Mouse (Mus musculus): ENCODE results near the gene Def8. TPM values are rescaled to one million over a fixed set of nuclear protein-coding genes. Genes with fewer than 3 reads are reported as not detected.

Gene Def8
- total and polyA plus RNA-seq, 3 experiments, result 17.9 to 22.4 (median 19.9) TPM

DNA sequence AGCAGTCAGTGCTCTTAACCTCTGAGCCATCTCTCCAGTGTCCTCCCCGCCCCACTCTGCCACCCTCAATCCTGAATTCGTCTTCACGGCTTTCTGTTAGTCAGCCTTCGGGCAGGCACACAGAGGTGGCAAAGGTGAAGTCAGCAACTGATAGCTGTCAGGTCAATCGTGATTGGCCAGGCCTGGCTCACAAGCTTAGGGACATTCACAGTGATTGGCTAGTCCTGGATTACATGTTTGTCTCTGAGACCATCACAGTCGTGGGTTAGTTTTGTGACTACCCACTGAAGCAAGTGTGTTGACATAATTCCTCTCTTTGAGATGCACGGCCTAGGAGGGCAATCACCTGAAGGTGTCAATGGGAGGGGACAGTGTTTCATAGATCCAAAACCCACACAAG lies 30.0 kb downstream of the Def8 start:
- Histone ChIP-seq H3K79me2 (replicated peaks; ENCODE audit: control insufficient read depth, extremely low read depth, insufficient read depth, poor library complexity, severe bottlenecking) (no peaks in the 10 kb centered on the region), H3K36me3 (replicated peaks in 1 of 2; ENCODE audit: control insufficient read depth in 1 of 2, insufficient read depth in 1 of 2, low read length in 1 of 2) (peaks cover 35 to 78% of the 10 kb centered on the region in 2 experiments), H3K27ac (ENCODE audit: insufficient read depth, low read depth) (no peak overlapping the region), H3K9me3 (replicated peaks; ENCODE audit: low read length) (no peaks in the 10 kb centered on the region), H3K27me3 (replicated peaks) (no peaks in the 10 kb centered on the region), H3K4me3 (replicated peaks in 1 of 3; ENCODE audit: low read depth in 2 of 3, low read length in 2 of 3, poor library complexity in 1 of 3) (no peak overlapping the region), H3K4me2 (ENCODE audit: insufficient read depth, low read depth, poor library complexity, severe bottlenecking) (no peak overlapping the region), H3K4me1 (ENCODE audit: control insufficient read depth in 1 of 2, insufficient read depth in 2 of 2) (peaks cover 0 to 3% of the 10 kb centered on the region in 2 experiments; a peak in 1 of 4 replicates), H3K9ac (ENCODE audit: insufficient read depth, low read depth) (no peak overlapping the region)
- dilution Hi-C loops (cut with MboI; ENCODE audit: extremely low pct_ligation_motif_present, extremely low pct_unique_long_range_greater_than_20kb, low sequenced_read_pairs), result no loop called here
- in situ Hi-C loops (cut with MboI; ENCODE audit: low pct_ligation_motif_present, low pct_unique_long_range_greater_than_20kb, low sequenced_read_pairs), result no loop called here
- TF ChIP-seq POLR2A (IDR thresholded peaks at IDR 0.05; ENCODE audit: low read depth, low read length) (no peak), ZKSCAN1 (IDR thresholded peaks at IDR 0.05; ENCODE audit: borderline replicate concordance, low read depth, low read length) (no peak), MAX (IDR thresholded peaks at IDR 0.05; ENCODE audit: low read length) (no peak), MAZ (IDR thresholded peaks at IDR 0.05; ENCODE audit: low read depth, low read length) (no peak), PAX5 (IDR thresholded peaks at IDR 0.05; ENCODE audit: low read length) (no peak), MYC (IDR thresholded peaks at IDR 0.05; ENCODE audit: low read depth, low read length) (no peak), E2F4 (IDR thresholded peaks at IDR 0.05; ENCODE audit: insufficient replicate concordance, low read depth, low read length) (no peak), JUN (IDR thresholded peaks at IDR 0.05; ENCODE audit: insufficient read depth, low read depth, low read length) (no peak), RCOR1 (conservative IDR thresholded peaks at IDR 0.05; ENCODE audit: low read depth, low read length) (no peak), CHD1 (IDR thresholded peaks at IDR 0.05; ENCODE audit: low read depth, low read length) (no peak), ETS1 (conservative IDR thresholded peaks at IDR 0.05; ENCODE audit: low read depth, low read length) (no peak)
- no peak for DNase-seq (ENCODE audit: extremely low read depth)

GRCm38 (mm10) chr8:123453951-123454350 lies 30.6 kb downstream of the Def8 start:
- dilution Hi-C loops (cut with MboI; ENCODE audit: extremely low pct_ligation_motif_present, extremely low pct_unique_long_range_greater_than_20kb, low sequenced_read_pairs) (no loop called here), in situ Hi-C loops (cut with MboI; ENCODE audit: low pct_ligation_motif_present, low pct_unique_long_range_greater_than_20kb, low sequenced_read_pairs) (no loop called here)
- Histone ChIP-seq H3K4me3 (replicated peaks in 1 of 3; ENCODE audit: low read depth in 2 of 3, low read length in 2 of 3, poor library complexity in 1 of 3) (no peak overlapping the region), H3K4me1 (ENCODE audit: control insufficient read depth in 1 of 2, insufficient read depth in 2 of 2) (peaks cover 0 to 3% of the 10 kb centered on the region in 2 experiments; a peak in 1 of 4 replicates), H3K9ac (ENCODE audit: insufficient read depth, low read depth) (no peak overlapping the region), H3K27ac (ENCODE audit: insufficient read depth, low read depth) (no peak overlapping the region), H3K27me3 (replicated peaks) (no peaks in the 10 kb centered on the region), H3K79me2 (replicated peaks; ENCODE audit: control insufficient read depth, extremely low read depth, insufficient read depth, poor library complexity, severe bottlenecking) (no peaks in the 10 kb centered on the region), H3K36me3 (replicated peaks in 1 of 2; ENCODE audit: control insufficient read depth in 1 of 2, insufficient read depth in 1 of 2, low read length in 1 of 2) (peaks cover 38 to 80% of the 10 kb centered on the region in 2 experiments), H3K9me3 (replicated peaks; ENCODE audit: low read length) (no peaks in the 10 kb centered on the region), H3K4me2 (ENCODE audit: insufficient read depth, low read depth, poor library complexity, severe bottlenecking) (no peak overlapping the region)
- TF ChIP-seq ZC3H11A (IDR thresholded peaks at IDR 0.05; ENCODE audit: low read depth, low read length) (no peak), SMC3 (IDR thresholded peaks at IDR 0.05; ENCODE audit: low read depth, low read length) (no peak), PAX5 (IDR thresholded peaks at IDR 0.05; ENCODE audit: low read length) (no peak), ZKSCAN1 (IDR thresholded peaks at IDR 0.05; ENCODE audit: borderline replicate concordance, low read depth, low read length) (no peak), EP300 (IDR thresholded peaks at IDR 0.05; ENCODE audit: low read length) (no peak), RCOR1 (conservative IDR thresholded peaks at IDR 0.05; ENCODE audit: low read depth, low read length) (no peak), CTCF (conservative IDR thresholded peaks at IDR 0.05 in 1 of 2, IDR thresholded peaks at IDR 0.05 in 1 of 2; ENCODE audit: low read depth in 2 of 2, low read length in 2 of 2) (no peak), MAX (IDR thresholded peaks at IDR 0.05; ENCODE audit: low read length) (no peak), NELFE (IDR thresholded peaks at IDR 0.05; ENCODE audit: low read depth, low read length) (no peak), USF1 (IDR thresholded peaks at IDR 0.05; ENCODE audit: low read depth, low read length) (no peak), MAFK (IDR thresholded peaks at IDR 0.05; ENCODE audit: insufficient replicate concordance, low read length) (no peak), MXI1 (IDR thresholded peaks at IDR 0.05; ENCODE audit: low read depth, low read length) (no peak), POLR2AphosphoS2 (IDR thresholded peaks at IDR 0.05; ENCODE audit: low read depth, low read length) (no peak), JUND (conservative IDR thresholded peaks at IDR 0.05; ENCODE audit: low read depth, low read length) (no peak), ZNF384 (IDR thresholded peaks at IDR 0.05; ENCODE audit: low read depth, low read length) (no peak), BHLHE40 (IDR thresholded peaks at IDR 0.05; ENCODE audit: low read depth, low read length) (no peak)
- no peak for DNase-seq (ENCODE audit: extremely low read depth)
